Mouse (Mus musculus) intestine, embryonic 15.5 days (tissue): Measurements from ENCODE around the gene Lias. TPM values are rescaled to one million over a fixed set of nuclear protein-coding genes. Genes with fewer than 3 reads are reported as not detected.
A peak's percentile ranks its signal among the peaks of the same experiment; 100 is the strongest.

Experiments used
- ATAC-seq: fragments of 200-750 bp; cut with Nextera tagmentation; 2 replicates; pipeline ENCODE4 v1.8.0; 2017; ENCODE audit warnings: moderate TSS enrichment, moderate library complexity
- H3K27ac ChIP-seq: fragments of 300-500 bp; sonication (generic); 2 replicates; pipeline ENCODE4 v1.5.1; 2015; ENCODE audit warnings: mild to moderate bottlenecking, inconsistent platforms
- H3K27me3 ChIP-seq: fragments of 300-500 bp; sonication (generic); replicated peaks from 2 replicates; pipeline ENCODE4 v1.6.1; 2015; ENCODE audit warnings: inconsistent platforms
- H3K36me3 ChIP-seq: fragments of 300-500 bp; sonication (generic); 2 replicates; pipeline ENCODE4 v1.6.1; 2015; ENCODE audit warnings: inconsistent platforms
- H3K4me1 ChIP-seq: fragments of 300-500 bp; sonication (generic); replicated peaks from 2 replicates; pipeline ENCODE4 v1.6.1; 2015; ENCODE audit warnings: inconsistent platforms
- H3K4me2 ChIP-seq: fragments of 300-500 bp; sonication (generic); replicated peaks from 2 replicates; pipeline ENCODE4 v1.6.1; 2015; ENCODE audit warnings: mild to moderate bottlenecking, inconsistent platforms
- H3K4me3 ChIP-seq: fragments of 300-500 bp; sonication (generic); replicated peaks from 2 replicates; pipeline ENCODE4 v1.5.1; 2015; ENCODE audit warnings: inconsistent platforms
- H3K9ac ChIP-seq: fragments of 300-500 bp; sonication (generic); 2 replicates; pipeline ENCODE4 v1.6.1; 2015; ENCODE audit warnings: inconsistent platforms
- H3K9me3 ChIP-seq: fragments of 300-500 bp; sonication (generic); 2 replicates; pipeline ENCODE4 v1.6.1; 2016; ENCODE audit warnings: inconsistent platforms
- WGBS: fragments of 180-500 bp; shearing (Covaris S2); methylation state at CpG from one replicate; pipeline ENCODE4 v1.1.7; 2015; 5-methylcytosine and 5-hydroxymethylcytosine counted together
- polyA plus RNA-seq: library from polyadenylated mRNA; unstranded; fragments of >200 nt; fragmentation: Nextera tagmentation; extraction: Ambion mirVana; gene quantifications from 2 replicates; pipeline ENCODE4 v1.2.1, GENCODE M21; 2015

The Lias gene
- polyA plus RNA-seq, 1 experiment from 2014 or later: 51.8 TPM

DNA sequence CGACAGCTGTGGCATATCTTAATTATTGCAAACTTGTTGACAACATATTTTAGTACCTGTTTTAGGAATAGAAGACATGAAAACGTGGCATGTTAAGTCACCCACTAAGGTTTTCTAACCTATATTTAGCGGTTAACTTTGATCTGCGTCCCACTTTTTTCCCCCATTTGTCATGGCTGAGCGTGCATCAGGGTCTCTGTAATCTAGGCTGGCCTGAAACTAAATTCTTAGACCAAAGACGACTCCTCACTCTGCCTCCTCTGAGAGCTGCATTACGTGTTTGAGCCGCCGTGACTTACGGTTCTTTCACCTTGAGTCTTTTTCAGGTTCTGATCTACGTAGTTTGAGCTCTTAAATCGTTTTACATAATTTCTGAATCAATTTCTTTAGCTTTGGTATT, 456 bp downstream of the Lias start:
- Histone ChIP-seq H3K27me3 (no peaks in the 10 kb centered on the region), H3K4me3 (peak overlapping the region; percentile 97), H3K9me3 (no peaks in the 10 kb centered on the region), H3K4me2 (peak overlapping the region; percentile 71), H3K9ac (peak overlapping the region; percentile 74), H3K27ac (peak overlapping the region; percentile 64; the same call in 1 of the 2 replicates), H3K4me1 (peaks cover 9% of the 10 kb centered on the region; the same call in 1 of the 2 replicates), H3K36me3 (peaks cover 19% of the 10 kb centered on the region; the same call in 1 of the 2 replicates)
- peak; percentile 27; the same call in 1 of the 2 replicates for ATAC-seq
- 3% methylated on average over 12 of the region's 12 CpGs for WGBS

- H3K9ac ChIP-seq: no peak overlapping the region
- H3K27me3 ChIP-seq: no peaks in the 10 kb centered on the region
- H3K4me3 ChIP-seq: no peak overlapping the region
- ATAC-seq: no peak
- no peaks in the 10 kb centered on the region for H3K9me3 ChIP-seq
- 0 out of 2 replicates have a peak, but pooled peaks cover 2% of the 10 kb centered on the region for H3K36me3 ChIP-seq
- 89% methylated on average over 7 of the region's 7 CpGs for WGBS
- H3K27ac ChIP-seq: no peak overlapping the region
- peaks cover 5% of the 10 kb centered on the region; the same call in 1 of the 2 replicates for H3K4me1 ChIP-seq
- H3K4me2 ChIP-seq: no peak overlapping the region
Measured at GRCm38 (mm10) chr5:65394425-65394824, 3.1 kb downstream of the Lias start.

DNA sequence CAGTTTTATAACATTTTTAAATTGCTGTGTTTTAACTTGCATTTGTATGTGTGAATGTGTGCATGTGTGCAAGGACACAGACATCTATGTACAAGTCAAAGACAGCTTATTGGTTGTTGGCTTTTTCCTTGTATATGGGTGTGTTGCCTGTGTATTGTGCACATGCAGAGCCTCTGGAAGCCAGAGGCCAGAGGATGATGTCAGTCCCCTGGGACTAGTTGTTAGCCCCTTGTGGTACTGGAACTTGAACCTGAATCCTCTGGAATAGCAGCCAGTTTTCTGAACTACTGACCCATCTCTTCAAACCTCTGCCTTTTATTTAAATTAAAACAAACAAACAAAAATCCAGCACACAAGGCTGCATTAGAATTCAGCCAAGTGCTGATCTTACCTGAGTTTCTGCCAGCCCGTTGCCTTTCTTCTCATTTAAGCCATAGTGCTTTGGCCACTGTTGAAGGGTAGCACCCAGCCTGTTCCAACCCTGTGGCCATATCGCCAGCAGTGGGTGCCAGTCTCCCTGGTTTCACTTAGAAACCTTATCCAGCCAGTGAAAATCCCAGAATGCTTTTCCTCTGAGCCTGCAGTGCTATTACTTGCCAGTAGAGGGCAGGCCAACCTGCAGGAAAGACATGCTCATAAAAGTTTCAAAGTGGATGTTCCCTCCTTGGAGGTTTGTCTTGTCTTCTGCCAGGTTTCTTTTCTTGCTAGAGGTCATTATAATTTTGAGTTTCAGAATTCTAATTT, 10.1 kb downstream of the Lias start:
- Histone ChIP-seq H3K9ac (no peak overlapping the region), H3K27me3 (no peaks in the 10 kb centered on the region), H3K4me3 (no peak overlapping the region), H3K4me2 (no peak overlapping the region), H3K27ac (no peak overlapping the region), H3K36me3 (peaks cover 19% of the 10 kb centered on the region), H3K9me3 (no peaks in the 10 kb centered on the region), H3K4me1 (no peaks in the 10 kb centered on the region)
- 34% methylated on average over 2 of the region's 2 CpGs for WGBS
- ATAC-seq: peak; percentile 71; the same call in 1 of the 2 replicates

GRCm38 (mm10) chr5:65407989-65408388, 16.7 kb downstream of the Lias start:
- H3K36me3 ChIP-seq: peaks cover 18% of the 10 kb centered on the region; the same call in 1 of the 2 replicates
- no peaks in the 10 kb centered on the region for H3K9me3 ChIP-seq
- H3K4me3 ChIP-seq: no peak overlapping the region
- 77% methylated on average over 12 of the region's 12 CpGs for WGBS
- no peak overlapping the region for H3K9ac ChIP-seq
- no peak overlapping the region for H3K27ac ChIP-seq
- no peak overlapping the region for H3K4me2 ChIP-seq
- H3K27me3 ChIP-seq: no peaks in the 10 kb centered on the region
- ATAC-seq: no peak
- H3K4me1 ChIP-seq: no peaks in the 10 kb centered on the region

DNA sequence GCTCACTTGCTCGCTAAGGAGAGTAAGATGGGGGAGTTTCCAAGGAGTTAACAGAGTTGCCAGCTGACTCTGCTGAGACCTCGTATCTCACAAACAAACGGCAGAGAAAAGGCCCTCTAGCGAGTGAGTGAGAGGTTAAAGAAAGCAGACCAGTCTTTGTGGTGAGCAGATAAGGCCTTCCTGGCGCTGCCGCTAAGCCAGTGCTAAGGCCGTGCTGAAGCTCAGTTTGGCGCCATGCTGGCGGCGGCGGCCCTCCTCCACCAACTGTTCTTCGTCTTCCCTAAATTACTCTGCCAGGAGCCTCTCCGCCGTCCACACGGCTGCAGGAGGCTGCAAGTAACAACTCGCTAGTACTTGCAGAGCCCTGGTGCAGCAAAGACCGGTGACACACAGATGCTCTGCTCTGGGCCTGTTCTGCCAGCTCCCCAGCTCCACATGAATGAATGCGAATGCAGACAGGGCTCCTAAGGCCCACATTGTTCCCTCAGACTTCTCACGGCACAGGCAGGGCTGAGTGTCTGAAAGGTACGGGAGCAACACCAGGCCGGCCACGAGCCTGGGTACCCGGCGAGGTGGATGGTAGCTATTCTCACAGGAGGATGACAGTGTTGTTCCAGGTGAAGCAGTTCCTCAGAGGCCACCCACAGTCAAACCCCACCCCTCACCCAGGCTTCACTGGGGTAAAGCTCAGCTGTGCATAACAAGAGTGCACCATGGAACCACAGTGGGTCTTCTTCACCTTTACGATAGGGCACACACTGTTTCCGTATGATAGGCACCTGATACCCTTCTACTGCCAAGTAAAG, 24.6 kb downstream of the Lias start:
- WGBS: 24% methylated on average over 26 of the region's 26 CpGs
- H3K4me3 ChIP-seq: no peak overlapping the region
- H3K4me2 ChIP-seq: peak overlapping the region; percentile 24
- H3K27ac ChIP-seq: peak overlapping the region; percentile 80
- H3K9me3 ChIP-seq: no peaks in the 10 kb centered on the region
- peaks cover 9% of the 10 kb centered on the region; the same call in 1 of the 2 replicates for H3K36me3 ChIP-seq
- no peaks in the 10 kb centered on the region for H3K27me3 ChIP-seq
- H3K9ac ChIP-seq: peak overlapping the region; percentile 23; the same call in 1 of the 2 replicates
- H3K4me1 ChIP-seq: peaks cover 8% of the 10 kb centered on the region
- ATAC-seq: peak; percentile 85

DNA sequence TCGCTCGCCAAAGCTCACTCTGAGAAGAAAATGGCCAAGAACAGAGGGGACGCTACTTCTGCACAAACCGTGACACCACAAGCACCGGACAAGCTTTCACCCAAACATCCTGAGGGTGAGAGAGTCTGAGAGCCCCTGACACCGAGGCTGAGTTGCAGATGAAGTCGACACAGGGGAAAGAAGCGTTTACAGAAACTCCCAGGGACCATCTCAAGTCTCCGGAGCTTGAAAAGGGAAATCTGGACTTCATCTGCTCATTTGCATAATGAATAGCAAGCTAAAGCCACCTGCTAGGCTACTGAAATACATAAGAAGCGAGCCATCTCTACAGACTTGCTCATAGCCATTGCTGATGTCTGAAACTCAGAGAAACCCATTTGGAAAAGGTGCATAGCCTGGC, 27.8 kb downstream of the Lias start:
- H3K4me1 ChIP-seq: peaks cover 8% of the 10 kb centered on the region
- H3K9me3 ChIP-seq: no peaks in the 10 kb centered on the region
- peaks cover 15% of the 10 kb centered on the region for H3K36me3 ChIP-seq
- no peak overlapping the region for H3K27ac ChIP-seq
- no peaks in the 10 kb centered on the region for H3K27me3 ChIP-seq
- no peak overlapping the region for H3K4me3 ChIP-seq
- ATAC-seq: no peak
- 86% methylated on average over 10 of the region's 10 CpGs for WGBS
- no peak overlapping the region for H3K9ac ChIP-seq
- H3K4me2 ChIP-seq: no peak overlapping the region

DNA sequence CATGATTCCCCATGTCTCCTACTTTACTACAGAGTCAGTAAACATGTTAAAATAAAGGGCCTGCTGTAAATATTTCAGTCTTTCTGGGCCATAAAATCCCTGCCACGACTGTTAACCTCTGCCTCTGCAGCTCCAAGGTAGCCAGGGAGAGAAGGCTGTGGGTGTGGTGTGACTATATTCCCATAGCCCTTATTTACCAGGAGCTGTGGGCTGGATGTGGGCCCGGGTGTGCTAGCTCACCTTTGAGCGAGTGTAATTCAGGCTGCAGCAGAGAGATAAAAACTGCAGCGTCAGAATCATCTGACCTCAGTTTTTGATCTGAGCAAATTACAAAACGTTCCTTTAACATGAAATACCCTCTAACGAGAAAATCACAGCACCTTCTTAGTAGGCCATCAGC, 29.5 kb downstream of the Lias start:
- Histone ChIP-seq H3K4me2 (no peak overlapping the region), H3K27ac (peak overlapping the region; percentile 57), H3K27me3 (no peaks in the 10 kb centered on the region), H3K4me3 (no peak overlapping the region), H3K36me3 (peaks cover 15% of the 10 kb centered on the region), H3K4me1 (peaks cover 10% of the 10 kb centered on the region), H3K9ac (no peak overlapping the region), H3K9me3 (no peaks in the 10 kb centered on the region)
- WGBS: 37% methylated on average over 6 of the region's 6 CpGs
- ATAC-seq: peak; percentile 80

GRCm38 (mm10) chr5:65422803-65423202, 31.5 kb downstream of the Lias start:
- no peaks in the 10 kb centered on the region for H3K9me3 ChIP-seq
- ATAC-seq: no peak

DNA sequence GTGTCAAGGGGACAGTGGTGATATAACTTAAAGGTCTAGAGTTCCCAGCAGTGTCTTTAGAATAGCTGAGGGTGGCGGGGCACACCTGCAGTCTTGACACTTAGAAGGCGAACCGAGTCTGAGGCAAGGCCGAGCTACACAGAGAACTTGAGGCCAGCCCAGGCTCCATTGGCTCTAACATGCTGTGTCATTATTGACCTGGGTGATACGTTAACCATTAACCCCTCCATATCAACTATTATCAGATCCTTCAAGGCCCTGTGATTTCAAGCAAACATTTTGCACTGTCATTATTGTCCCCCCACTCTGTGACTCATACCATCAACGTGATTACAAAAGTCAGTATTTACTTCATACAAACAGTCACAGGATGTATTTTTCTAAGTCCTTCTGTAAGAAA, 32.9 kb downstream of the Lias start:
- Histone ChIP-seq H3K4me1 (peaks cover 6% of the 10 kb centered on the region; the same call in 1 of the 2 replicates), H3K36me3 (peaks cover 12% of the 10 kb centered on the region), H3K4me3 (no peak overlapping the region), H3K27ac (0 out of 2 replicates have a peak overlapping the region, but pooled peaks have one; percentile 29), H3K9me3 (no peaks in the 10 kb centered on the region), H3K9ac (no peak overlapping the region), H3K4me2 (no peak overlapping the region; the same call in 1 of the 2 replicates), H3K27me3 (no peaks in the 10 kb centered on the region)
- ATAC-seq: peak; percentile 90
- 63% methylated on average over 6 of the region's 6 CpGs for WGBS

More at GRCm38 (mm10) chr5:65422803-65423202, 31.5 kb downstream of the Lias start:
- Histone ChIP-seq H3K4me1 (0 out of 2 replicates have a peak, but pooled peaks cover 4% of the 10 kb centered on the region), H3K27ac (no peak overlapping the region), H3K27me3 (no peaks in the 10 kb centered on the region), H3K36me3 (peaks cover 12% of the 10 kb centered on the region), H3K9ac (no peak overlapping the region), H3K4me2 (no peak overlapping the region), H3K4me3 (no peak overlapping the region)
- 91% methylated on average over 8 of the region's 8 CpGs for WGBS

GRCm38 (mm10) chr5:65425251-65425650, 34.0 kb downstream of the Lias start:
- Histone ChIP-seq H3K36me3 (peaks cover 12% of the 10 kb centered on the region), H3K27ac (no peak overlapping the region)
- WGBS: 77% methylated on average over 5 of the region's 5 CpGs

GRCm38 (mm10) chr5:65428321-65428720, 37.0 kb downstream of the Lias start:
- ATAC-seq: peak; percentile 19; the same call in 1 of the 2 replicates
- Histone ChIP-seq H3K27ac (no peak overlapping the region), H3K9ac (no peak overlapping the region), H3K4me3 (no peak overlapping the region), H3K27me3 (no peaks in the 10 kb centered on the region), H3K4me2 (no peak overlapping the region), H3K36me3 (no peaks in the 10 kb centered on the region), H3K4me1 (peaks cover 6% of the 10 kb centered on the region; the same call in 1 of the 2 replicates), H3K9me3 (no peaks in the 10 kb centered on the region)
- 43% methylated on average over 4 of the region's 4 CpGs for WGBS

More at GRCm38 (mm10) chr5:65425251-65425650, 34.0 kb downstream of the Lias start:
- no peak for ATAC-seq
- no peak overlapping the region for H3K9ac ChIP-seq
- no peaks in the 10 kb centered on the region for H3K27me3 ChIP-seq
- no peak overlapping the region for H3K4me3 ChIP-seq
- no peak overlapping the region for H3K4me2 ChIP-seq
- peaks cover 6% of the 10 kb centered on the region; the same call in 1 of the 2 replicates for H3K4me1 ChIP-seq
- H3K9me3 ChIP-seq: no peaks in the 10 kb centered on the region

DNA sequence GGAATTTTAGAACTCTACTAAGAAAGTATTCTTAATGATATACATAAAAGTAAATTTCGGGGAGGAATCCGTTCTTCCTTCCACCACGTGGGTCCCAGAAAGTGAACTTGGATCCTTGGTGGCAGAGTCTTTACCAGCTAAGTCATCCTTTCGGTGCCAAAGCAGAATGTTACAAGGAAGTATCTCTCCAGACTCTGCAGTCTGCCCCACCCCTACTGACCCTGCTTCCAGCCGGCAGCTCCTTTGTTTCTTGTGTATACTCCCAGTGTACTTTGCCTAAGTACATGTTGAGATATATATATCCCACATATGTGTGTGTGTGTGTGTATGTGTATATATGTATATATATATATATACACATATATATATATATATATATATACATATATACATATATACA, 38.1 kb downstream of the Lias start:
- Histone ChIP-seq H3K9ac (no peak overlapping the region), H3K27me3 (no peaks in the 10 kb centered on the region), H3K4me2 (no peak overlapping the region), H3K4me3 (no peak overlapping the region), H3K4me1 (peaks cover 8% of the 10 kb centered on the region), H3K36me3 (no peaks in the 10 kb centered on the region), H3K27ac (no peak overlapping the region), H3K9me3 (no peaks in the 10 kb centered on the region)
- WGBS: 72% methylated on average over 5 of the region's 5 CpGs
- no peak for ATAC-seq
